21 mouse cellular contexts compared by ENCODE assay signal in genomic region chr7:118482001-118482400, GRCm38 (mm10).
"Had no signal": no experiment of that assay in that cellular context is flagged by ENCODE, and none has a peak within 500 bp of the region (broad histone marks: within the 10 kb centered on the region; RNA-seq: fewer than 3 reads in every experiment).

No protein-coding gene starts in this region.

- DNase-seq: kidney, adult 8-10 months; kidney, postnatal 14 days; kidney, postnatal 4 days; left cerebral cortex, postnatal 4 days; liver, postnatal 0 days; lung, embryonic 14.5 days; right cerebral cortex, postnatal 25 days; thymus, adult 2 months; thymus, postnatal 14 days; thymus, postnatal 4 days had no signal

- H3K9me3 ChIP-seq: kidney, embryonic 15.5 days; limb, embryonic 12.5 days; limb, embryonic 15.5 days; megakaryocyte, embryonic 14.5 days; midbrain, embryonic 10.5 days; midbrain, embryonic 13.5 days had no signal

- H3K36me3 ChIP-seq: midbrain, embryonic 10.5 days; midbrain, embryonic 13.5 days had no signal

- H3K27ac ChIP-seq: kidney, embryonic 15.5 days; limb, embryonic 12.5 days; limb, embryonic 15.5 days; liver, embryonic 14.5 days; midbrain, embryonic 10.5 days; midbrain, embryonic 13.5 days; stomach, postnatal 0 days had no signal

- ATAC-seq: liver, postnatal 0 days; lung, postnatal 0 days; midbrain, embryonic 13.5 days; midbrain, embryonic 16.5 days had no signal

- H3K4me2 ChIP-seq: kidney, embryonic 15.5 days; limb, embryonic 12.5 days; limb, embryonic 15.5 days; liver, embryonic 11.5 days; lung, embryonic 14.5 days; midbrain, embryonic 13.5 days had no signal

- H3K4me1 ChIP-seq: midbrain, embryonic 13.5 days had no signal

- H3K27me3 ChIP-seq: kidney, embryonic 15.5 days; limb, embryonic 12.5 days; limb, embryonic 15.5 days; megakaryocyte, embryonic 14.5 days; midbrain, embryonic 13.5 days had no signal

- H3K4me3 ChIP-seq: kidney, embryonic 15.5 days; limb, embryonic 12.5 days; limb, embryonic 15.5 days; megakaryocyte, embryonic 14.5 days; midbrain, embryonic 10.5 days; midbrain, embryonic 13.5 days had no signal

- H3K9ac ChIP-seq: kidney, embryonic 15.5 days; limb, embryonic 12.5 days; limb, embryonic 15.5 days; liver, embryonic 14.5 days; liver, postnatal 0 days; lung, embryonic 14.5 days; midbrain, embryonic 13.5 days had no signal
